Mouse (Mus musculus) layer of hippocampus, adult 9-11 months (tissue): ENCODE measurements around the gene Usp8.

Experiments
- DNase-seq: peaks from one replicate; pipeline ENCODE4 v3.0.0; 2022

Gene Usp8

DNA sequence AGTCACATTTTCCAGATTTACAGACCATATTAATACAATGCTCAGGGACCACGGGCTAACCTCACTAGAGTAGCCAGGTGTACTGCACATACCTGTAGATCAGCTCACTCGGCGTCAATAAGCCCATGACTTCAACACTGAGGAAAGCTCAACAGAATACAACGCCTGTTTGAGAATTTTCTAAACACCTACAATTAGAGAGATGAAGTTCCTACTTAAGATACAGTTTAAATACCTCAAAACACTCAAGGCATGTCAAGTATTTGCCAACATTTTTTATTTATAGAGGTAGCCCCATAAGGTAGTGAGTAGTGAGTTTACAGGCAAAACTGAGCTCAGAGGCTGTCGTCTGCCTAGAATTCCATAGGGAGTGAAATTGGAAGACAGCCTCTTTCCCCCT, 36.3 kb downstream of the Usp8 start:
- DNase-seq, result no peak

- DNase-seq, result no peak
These were observed 48.5 kb downstream of the Usp8 start for GRCm38 (mm10) chr2:126755664-126756063.

GRCm38 (mm10) chr2:126759351-126759750, 52.2 kb downstream of the Usp8 start:
- DNase-seq, result no peak

DNA sequence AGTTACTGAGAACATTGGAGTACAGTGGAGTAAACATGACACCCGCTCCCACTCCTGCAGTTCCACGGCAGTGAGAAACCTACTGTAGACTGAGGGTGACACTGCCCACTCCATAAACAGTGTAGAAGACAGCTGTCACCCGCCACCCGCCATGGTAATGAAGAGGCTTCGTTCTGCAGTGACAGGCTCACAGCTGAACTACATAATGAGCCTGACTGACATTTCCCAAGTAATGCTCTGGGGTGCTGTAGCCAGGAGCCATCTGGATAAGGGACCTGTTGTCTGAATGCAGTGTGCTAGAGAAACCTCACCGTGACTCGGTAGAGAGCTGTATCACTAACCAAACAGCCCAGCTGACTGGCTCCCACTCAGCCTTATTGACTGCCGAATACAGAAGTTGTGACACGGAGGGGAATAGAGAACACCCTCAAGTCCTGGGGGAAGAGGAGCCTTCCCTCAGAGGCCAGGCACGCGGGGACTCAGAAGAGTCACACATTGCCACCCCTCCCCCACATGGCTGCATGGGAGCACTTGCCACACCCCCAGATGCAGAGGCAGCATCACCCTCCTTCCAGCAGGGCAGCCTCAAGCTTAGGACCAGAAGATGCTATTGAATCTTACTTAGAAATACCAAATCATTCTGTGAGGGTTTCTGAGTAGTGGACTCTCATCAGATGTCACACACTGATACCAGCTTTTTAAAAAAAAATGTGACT, 58.9 kb downstream of the Usp8 start:
- DNase-seq, result peak; percentile 71

- DNase-seq, result no peak
These were observed 60.5 kb downstream of the Usp8 start for GRCm38 (mm10) chr2:126767599-126767998.

DNA sequence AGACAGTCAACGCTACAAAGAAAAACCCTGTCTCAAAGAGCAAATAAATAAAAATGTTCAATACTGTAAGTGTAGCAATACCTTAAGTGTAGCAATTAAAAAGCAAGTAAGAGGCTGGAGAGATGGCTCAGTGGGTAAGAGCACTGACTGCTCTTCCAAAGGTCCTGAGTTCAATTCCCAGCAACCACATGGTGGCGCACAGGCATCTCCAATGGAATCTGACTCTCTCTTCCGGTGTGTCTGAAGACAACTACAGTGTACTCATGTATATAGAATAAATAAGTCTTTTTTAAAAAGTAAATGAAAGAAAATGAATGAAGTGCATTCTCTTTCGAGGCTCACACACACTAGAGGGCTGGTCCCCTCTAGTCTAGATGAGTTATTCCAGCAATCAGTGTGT, 61.1 kb downstream of the Usp8 start:
- DNase-seq, result no peak

DNA sequence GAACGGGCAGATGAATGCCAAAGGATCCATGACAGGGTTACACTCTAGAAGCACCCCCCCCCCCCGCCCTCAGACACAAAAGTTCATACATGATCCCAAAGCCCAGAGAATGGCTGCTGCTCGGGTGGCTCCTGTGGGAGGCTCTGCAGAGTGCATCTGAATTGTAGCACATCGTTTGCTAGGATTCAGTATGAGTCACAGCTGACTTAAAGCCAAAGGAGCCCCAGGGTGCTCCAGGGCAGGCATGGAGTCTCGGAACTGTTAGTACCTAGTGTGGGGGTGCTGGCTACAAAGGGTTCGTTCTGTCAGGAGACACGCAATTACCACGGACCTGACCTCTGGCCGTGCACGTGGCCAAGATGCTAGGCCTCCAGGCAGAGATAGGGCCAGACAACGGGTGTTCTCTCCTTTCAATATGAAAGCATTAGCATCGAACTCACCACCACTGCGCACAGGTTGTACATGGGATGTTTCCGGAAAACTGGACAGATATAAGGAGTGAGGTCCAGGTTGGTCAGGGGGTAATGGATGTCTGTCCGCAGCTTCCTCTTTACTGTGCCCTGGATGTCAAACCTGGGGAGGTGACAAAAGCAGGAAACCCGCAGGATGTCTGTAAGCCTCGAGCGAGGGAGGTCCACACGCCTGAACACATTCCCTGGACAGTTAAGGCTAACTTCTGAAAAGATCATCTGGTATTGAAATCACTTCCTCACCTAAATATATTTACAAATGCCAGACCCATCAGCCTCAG, 62.5 kb downstream of the Usp8 start:
- DNase-seq, result peak; percentile 34

- no peak for DNase-seq
These were observed 65.1 kb downstream of the Usp8 start for GRCm38 (mm10) chr2:126772217-126772616.

- no peak for DNase-seq
These were observed 68.8 kb downstream of the Usp8 start for GRCm38 (mm10) chr2:126775951-126776350.

GRCm38 (mm10) chr2:126776416-126776815, 69.3 kb downstream of the Usp8 start:
- no peak for DNase-seq

DNA sequence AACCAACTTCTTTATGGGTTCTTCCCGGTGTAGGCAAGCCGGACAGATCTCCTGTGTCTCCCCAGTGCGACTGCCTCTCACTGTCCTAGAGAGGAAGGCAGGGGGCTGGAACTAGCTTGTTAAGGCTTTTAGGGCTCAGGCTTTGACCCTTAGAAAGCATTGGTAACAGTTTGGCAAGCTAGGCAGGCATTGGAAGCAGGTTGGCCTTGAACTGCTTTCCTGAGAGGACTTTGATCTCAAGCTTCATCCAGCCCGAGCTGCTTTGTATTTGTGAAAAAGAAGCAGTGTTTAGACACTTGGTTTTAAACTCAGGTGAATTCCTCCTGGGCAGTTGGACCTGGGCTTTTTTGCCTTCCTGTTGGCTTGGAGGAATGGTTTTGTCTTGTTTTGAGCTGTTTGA, 71.7 kb downstream of the Usp8 start:
- no peak for DNase-seq

DNA sequence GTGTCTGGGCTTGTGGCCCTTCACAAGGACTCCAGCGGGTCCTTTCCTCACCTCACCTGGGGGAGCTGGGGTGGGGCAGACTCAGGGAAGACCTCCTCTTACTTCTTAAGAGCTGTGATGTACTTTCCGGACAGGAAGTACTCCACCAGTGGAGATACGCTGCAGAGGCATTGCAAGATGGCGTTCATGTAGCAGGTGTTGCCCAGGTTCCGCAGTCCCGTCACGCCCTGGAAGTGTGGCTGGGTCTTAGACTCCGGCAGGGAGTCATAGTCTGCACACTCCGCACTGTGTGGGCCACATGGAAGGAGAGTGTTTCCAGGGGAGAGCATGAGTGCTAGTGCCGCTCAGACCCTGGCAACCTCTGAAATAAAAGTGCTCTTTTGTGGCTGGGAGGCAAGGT, 73.2 kb downstream of the Usp8 start:
- DNase-seq, result no peak

GRCm38 (mm10) chr2:126781478-126781877, 74.3 kb downstream of the Usp8 start:
- DNase-seq, result no peak

- peak; percentile 89 for DNase-seq
These were observed 75.3 kb downstream of the Usp8 start for GRCm38 (mm10) chr2:126782433-126782832.

DNA sequence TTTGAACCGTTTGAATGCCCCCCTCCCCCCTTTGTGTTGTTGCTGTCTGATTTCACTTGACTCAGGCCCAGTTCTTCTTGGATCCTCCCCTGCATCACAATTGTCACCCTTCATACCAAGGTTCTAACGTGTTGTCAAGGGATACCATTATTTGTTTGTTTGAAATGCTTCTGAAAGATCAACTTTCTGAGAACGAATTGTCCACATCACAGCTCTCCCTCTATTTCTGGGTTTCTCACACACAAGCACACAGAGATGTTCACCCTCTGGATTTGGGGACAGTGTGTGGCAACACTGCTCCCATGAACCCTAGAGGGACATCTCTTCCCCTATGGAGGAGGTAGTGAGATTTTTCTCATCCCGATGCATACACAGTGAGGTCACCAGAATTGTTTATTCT, 76.2 kb downstream of the Usp8 start, which contains the start of gene Usp50:
Gene Usp50, minus strand, starts transcription at position 101 of the 400 bp plus-strand sequence.
- DNase-seq, result no peak

DNA sequence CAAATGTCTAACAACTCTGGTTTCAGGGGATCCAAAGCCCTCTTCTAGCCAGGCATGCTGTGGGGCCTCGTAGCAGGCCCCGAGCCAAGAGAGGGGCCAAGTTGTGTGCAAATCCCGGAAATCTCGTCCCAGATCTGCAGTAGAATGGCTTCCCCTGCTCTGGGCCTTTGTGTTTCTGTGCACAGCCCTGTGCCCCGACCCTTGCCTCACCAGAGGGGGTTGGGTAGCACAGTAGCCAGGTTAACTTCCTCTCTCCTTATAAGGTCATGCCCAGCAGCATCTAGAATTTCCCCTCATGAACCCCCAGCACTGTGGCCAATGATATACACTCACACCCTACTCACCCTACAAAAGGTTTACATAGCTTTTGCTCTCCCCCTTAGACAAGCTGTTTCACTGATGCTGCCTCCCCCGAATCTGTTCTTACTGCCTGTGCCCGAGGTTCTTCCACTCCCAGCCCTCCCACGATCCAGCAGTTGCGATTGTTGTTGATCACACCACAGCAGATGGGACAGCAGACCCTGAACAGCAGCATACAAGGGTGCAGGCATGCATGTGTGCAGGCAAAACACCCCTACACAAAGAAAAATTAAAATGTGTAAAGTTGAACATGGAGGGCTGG, 80.7 kb downstream of the Usp8 start:
- DNase-seq, result peak; percentile 93

DNA sequence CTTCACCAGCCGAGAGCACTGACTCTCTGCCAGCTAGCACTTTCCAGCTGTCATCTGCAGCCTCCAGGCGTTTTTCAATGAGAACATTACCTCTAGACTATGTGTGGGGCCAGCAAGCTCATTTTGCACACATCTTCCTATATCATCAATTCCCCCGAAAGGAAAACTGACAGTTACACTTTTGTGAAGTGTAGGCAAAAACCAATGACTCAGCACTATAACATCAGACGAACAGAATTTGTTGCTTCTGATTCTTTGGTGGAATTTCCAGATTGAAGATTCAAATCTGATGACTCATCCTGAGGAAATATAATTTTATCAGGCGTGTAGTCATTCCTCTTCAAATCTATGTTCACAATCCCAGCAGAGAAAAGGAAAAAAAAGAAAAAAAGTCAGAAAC, 85.5 kb downstream of the Usp8 start:
- no peak for DNase-seq

DNA sequence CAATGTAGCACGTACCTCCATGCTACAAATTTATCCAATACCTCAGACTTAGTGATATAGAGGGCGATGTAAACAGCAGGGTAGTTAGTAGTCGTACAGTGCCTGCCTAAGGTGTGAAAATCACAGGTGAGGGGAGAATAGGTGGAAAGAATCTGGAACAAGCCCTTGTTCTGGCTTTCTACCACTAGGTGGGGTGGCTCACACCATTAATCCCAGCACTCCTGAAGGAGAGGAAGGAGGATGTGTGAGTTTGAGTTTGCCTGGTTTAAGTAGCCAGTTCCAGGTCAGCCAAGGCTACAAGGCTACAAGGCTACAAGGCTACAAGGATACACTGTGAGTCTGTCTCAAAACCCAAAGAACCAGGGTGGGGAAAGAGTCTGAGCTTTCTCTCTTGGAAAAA, 88.6 kb downstream of the Usp8 start:
- DNase-seq, result no peak

- DNase-seq, result no peak
These were observed 91.3 kb downstream of the Usp8 start for GRCm38 (mm10) chr2:126798455-126798854.

DNA sequence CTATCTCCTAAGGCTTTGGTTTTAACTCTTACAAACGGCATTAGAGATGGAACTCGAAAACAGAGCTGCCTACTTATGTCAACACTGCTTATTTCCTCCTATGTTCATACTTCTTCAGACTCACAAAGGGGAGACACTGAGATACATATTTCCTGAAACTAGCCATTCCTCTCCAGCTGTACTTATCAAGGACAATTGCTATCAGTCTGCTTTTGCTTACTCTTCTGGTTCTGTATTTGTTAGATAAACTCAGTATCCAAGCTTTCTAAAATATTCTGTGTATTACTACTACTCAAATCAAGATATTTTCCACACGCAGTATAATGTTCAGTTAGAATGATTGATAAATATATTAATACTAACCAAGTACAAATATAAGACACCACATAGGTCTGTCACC, 94.9 kb downstream of the Usp8 start:
- DNase-seq, result no peak
